Mouse (Mus musculus) gastrocnemius, postnatal 10 days (tissue): ENCODE measurements around the gene Pim3. TPM values are rescaled to one million over a fixed set of nuclear protein-coding genes. Genes with fewer than 3 reads are reported as not detected.

ENCODE experiments used
- DNase-seq: peaks from one replicate; pipeline ENCODE4 v3.0.0; 2021; ENCODE audit warnings: mixed read lengths
- total RNA-seq, 2 experiments: library from RNA; stranded (reverse); gene quantifications; 2 replicates each; pipeline ENCODE4 v1.2.3; 2021

Pim3 gene
- total RNA-seq, 2 experiments from 2014 or later = 14.8 to 19.4 TPM

DNA sequence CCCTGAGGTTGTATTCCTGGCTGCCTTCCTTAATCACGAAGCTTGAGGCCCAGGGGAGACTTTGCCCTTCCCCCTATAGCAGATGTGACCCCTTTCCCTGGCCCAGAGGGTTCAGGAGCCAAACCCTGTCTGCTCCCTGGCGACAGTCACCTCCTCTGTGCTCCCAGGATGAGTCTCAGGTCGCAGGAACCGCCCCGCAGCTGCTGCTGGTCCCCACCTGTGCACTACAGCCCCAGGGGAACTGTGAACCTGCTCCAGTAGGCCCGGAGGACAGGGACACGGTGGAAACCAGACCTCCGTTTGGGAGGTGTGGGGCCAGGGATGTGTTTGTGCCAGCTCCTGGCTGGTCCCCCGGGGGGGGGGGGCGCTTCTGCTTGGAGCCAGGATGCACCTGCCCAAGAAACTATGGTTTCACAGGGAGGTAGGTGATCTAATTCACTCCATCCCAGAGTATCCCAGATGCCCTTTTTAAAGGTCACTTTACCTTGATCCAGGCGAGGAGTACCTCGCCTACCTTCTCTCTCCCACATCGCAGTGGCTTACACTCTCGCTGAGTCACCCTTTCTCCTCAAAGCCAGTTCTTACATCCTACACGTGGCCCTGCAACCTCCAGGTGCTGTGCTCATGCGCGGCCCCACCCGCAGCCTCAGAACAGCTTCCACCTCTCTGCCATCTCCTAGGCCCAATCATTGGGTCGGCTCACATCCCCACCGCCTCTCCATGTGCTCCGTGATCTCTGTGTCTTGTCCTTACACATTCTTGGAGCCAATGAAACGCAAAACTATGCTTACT lies 19.5 kb downstream of the Pim3 start:
- no peak for DNase-seq

DNA sequence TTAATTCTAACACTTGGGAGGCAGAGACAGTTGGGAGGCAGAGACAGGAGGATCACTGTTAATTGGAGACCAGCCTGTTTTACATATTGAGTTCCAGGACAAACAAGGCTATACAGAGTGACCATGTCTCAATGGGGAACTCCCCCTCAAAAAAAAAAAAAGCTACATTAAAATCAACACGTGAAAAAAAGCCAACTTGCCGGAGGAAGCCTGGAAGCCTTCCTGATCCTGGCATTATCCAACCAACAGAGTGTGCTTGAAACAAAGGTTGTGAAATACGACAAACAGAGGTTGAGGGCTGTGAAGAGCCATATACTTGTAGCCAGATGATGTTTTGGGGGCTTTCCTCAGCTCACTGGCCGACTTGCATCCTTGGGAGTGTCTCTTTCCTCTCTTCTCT lies 20.9 kb downstream of the Pim3 start:
- DNase-seq = no peak

- no peak for DNase-seq
Measured at GRCm38 (mm10) chr15:88883342-88883741, 21.4 kb downstream of the Pim3 start.

- no peak for DNase-seq
Measured at GRCm38 (mm10) chr15:88885376-88885775, 23.4 kb downstream of the Pim3 start.

GRCm38 (mm10) chr15:88889032-88889431 lies 27.0 kb downstream of the Pim3 start:
- no peak for DNase-seq

GRCm38 (mm10) chr15:88889994-88890393 lies 28.0 kb downstream of the Pim3 start:
- no peak for DNase-seq

DNA sequence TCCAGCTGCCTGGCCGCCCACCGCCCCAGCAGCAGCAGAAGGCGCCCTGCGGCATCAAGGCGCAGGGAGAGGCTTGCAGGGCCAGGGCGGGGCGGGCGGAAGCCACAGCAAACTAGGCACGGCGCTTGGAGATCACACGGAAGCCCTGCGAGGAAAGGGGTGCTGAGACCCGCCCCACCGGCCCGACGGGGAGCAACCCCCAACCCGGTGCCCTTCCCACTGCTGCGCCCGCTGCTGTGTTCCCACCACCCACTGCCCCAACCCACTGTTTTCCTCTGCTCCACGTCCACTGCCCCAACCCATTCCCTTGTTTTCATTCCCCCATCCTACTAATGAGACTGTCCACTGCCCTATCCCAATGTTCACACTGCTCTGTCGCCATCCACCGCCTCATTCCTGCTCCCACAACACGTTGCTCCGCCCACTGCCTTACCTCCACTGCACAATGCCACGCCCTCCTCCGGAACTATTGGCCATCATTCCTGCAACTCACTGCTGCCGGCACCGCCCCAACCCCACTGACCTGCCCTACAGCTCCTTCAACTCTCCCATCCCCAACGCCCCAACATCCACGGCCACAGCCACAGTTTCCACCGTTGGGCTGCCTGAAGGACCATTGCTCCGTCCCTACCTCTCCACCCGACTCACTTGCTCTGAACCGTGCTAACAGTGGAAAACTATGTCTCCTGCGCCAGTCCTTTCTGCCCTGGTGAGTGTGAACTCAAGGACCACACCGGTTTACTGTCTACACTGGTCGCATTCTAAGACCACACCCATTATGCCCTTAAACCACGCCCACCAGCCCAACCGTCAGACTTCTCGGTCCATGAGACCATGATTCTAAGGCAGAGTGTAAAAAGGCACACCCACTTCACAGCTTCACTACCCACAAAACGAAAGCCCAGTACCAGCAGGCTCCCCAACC lies 29.0 kb downstream of the Pim3 start:
- DNase-seq = peak; percentile 41

- no peak for DNase-seq
Measured at GRCm38 (mm10) chr15:88891676-88892040, 29.7 kb downstream of the Pim3 start.

DNA sequence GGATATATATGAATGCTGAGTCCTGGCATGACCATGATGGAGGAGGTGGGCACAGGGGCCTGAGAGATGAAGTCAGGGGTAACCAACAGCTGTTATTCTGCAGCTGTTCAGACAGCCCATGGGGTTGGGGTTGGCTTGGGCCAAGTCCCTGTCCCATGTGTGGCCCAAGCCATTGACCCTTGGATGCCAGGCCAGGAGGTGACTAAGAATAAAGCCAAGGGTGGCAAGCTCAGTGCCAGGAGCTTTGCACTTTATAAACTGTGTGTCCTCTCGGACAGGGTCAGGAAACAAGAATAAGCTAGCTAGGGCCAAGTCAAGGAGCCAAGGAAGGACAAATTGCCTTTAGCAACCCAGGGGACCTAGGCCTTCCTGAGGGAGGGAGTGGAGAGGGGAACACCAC lies 30.3 kb downstream of the Pim3 start:
- no peak for DNase-seq

DNA sequence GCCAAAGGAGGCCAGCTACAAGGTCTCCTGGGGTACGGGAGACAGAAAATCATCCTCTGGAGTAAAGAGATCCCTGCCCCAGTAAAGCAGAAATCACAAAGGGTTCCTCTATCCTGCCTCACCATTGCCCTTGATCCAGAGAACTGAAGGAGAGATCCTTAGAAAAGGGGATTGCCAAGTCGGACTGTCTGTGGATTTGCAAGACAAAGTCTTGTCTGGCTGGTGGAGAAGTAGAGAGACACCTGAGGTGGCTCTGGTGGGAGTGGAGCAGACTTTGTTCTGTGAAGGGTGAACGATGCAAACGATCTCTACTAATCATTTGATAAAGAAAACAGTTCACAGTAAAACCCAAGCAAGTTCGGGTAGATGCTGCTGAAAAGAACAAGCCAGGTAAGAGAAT lies 30.9 kb downstream of the Pim3 start:
- DNase-seq = no peak

DNA sequence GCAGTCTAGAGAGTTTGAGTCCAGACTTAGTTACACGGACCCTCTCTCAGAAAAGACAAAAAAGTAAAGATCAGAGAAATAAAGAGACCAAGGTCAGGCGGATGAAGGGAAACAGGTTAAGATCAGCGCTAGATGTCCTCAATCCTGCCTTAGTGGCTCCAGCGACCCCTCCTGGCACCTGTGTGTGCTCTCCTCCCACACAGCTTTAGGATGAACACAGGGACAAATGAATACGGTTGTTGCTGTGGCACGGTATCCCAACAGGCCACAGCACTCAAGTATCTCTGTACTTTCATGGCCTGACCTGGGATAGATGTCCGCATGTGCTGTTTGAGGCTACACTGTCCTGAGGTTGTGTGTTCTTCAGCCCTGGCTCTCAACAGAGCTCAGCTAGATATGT lies 33.1 kb downstream of the Pim3 start:
- no peak for DNase-seq

DNA sequence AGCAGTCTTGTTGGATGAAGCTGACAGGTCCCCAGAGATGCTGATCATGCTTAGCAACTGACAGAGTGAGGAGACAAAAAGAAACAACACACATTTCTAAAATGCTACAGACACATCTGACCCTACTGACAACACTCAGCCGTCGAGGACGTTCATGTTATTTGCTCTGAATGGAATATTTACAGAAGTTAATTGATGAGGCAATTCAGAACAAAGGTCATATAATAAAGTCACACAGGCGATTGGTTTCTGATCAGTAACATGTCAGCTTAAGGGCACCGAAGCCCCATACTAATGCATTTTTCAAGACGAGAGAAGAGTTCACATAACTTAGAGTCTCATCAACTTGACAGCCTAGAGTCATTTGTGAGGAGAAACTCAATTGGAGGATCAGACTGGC lies 33.9 kb downstream of the Pim3 start:
- no peak for DNase-seq

GRCm38 (mm10) chr15:88896341-88896980 lies 34.5 kb downstream of the Pim3 start:
- DNase-seq = no peak

DNA sequence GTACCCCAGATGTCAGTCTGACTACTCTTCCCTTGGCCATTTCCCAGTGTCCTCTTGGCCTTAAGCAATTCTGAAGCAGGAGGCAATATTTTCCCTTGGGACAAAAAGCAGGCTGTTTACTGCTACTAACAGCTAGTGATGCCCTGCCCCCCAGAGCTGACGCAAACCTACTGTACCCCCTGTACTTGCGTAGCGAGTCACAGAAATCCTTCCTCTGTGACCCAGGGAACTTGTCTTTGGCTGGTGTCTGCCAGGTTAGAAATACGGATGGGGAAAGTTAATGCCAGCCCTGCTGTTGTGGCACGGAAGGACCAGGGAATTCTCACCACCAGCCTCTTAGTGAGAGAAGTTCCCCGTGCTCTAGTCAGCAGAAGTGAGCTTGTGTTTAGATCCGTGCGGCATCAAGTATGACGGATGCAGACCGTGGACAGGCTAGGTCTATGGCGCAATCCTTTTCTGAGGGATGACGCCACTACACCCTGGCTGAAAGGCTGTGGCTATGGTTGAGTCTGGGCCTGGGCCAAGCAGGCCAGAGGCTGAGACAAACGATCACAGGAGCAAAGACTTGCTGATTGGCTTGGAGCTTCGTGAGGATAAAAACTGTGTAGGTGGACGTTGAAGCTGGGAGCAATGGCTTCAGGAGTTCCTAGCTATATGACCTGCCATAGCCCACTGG lies 40.4 kb downstream of the Pim3 start:
- no peak for DNase-seq

- no peak for DNase-seq
Measured at GRCm38 (mm10) chr15:88903086-88903485, 41.1 kb downstream of the Pim3 start.

GRCm38 (mm10) chr15:88904056-88904811 lies 42.2 kb downstream of the Pim3 start:
- DNase-seq = no peak

DNA sequence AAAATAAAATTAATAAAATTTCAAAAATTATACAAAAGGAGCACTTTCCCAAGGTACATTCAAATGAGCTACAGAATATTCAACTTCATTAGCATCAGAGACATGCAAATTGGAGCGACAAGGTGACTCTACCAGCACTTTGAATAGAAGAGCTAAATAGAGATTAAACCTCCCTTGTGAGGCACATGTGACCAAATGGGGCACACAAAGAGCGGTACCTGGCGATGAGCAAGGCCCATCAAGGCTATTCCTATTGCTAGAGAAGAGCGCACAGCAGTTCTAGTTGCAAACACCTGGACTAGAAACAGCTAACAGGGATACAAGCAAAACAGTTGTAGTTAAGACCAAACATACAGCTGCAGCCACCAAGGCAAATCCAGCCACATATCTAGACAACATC lies 44.4 kb downstream of the Pim3 start:
- no peak for DNase-seq

DNA sequence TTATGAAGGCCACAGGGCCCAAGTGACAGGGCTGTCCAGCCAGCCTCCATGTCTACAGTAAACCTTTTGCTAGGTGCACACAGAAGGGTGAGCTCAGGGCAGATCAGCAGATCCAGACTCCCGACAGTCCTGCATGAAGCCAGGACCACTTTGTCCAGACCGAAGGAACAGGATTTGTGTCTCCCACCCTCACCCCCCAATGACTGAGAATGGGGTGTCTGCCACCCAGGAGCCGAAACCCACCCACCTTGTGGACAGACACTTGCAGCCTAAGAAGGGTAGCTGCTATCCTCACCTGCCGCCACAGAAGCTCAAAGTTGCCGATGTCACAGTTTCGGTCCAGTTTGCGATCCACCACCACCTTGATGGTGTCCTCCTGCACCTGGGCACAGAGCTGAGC lies 53.1 kb downstream of the Pim3 start:
- no peak for DNase-seq
